In genomic region chr2:173413906-173414656, GRCm38 (mm10) we compare ENCODE assay signal across 8 mouse cellular contexts.
DNase-seq lines count a peak whose midpoint lies in the region; ATAC-seq lines count a peak whose summit lies in the region.

No protein-coding gene starts in this region.

- H3K9ac ChIP-seq in forebrain, embryonic 12.5 days = no peak overlapping the region
- H3K9ac ChIP-seq in neural tube, embryonic 13.5 days = peak overlapping the region; percentile 6; the same call in 1 of the 2 replicates

- 0 out of 2 replicates have a peak overlapping the region, but pooled peaks have one; percentile 38 for H3K27ac ChIP-seq in forebrain, embryonic 12.5 days
- H3K27ac ChIP-seq in neural tube, embryonic 13.5 days (replicated peaks) = peak overlapping the region; percentile 61

- no peaks in the 10 kb centered on the region for H3K36me3 ChIP-seq in forebrain, embryonic 12.5 days (replicated peaks)
- H3K36me3 ChIP-seq in neural tube, embryonic 13.5 days = no peaks in the 10 kb centered on the region

- H3K9me3 ChIP-seq in forebrain, embryonic 12.5 days = no peaks in the 10 kb centered on the region
- H3K9me3 ChIP-seq in neural tube, embryonic 13.5 days = no peaks in the 10 kb centered on the region

- 0 out of 2 replicates have a peak, but pooled peaks cover 8% of the 10 kb centered on the region for H3K27me3 ChIP-seq in forebrain, embryonic 12.5 days
- H3K27me3 ChIP-seq in neural tube, embryonic 13.5 days = no peaks in the 10 kb centered on the region

- DNase-seq in urinary bladder, postnatal 14 days (ENCODE audit: low spot score) = peak; percentile 28
- DNase-seq in urinary bladder, postnatal 10 days (ENCODE audit: low spot score) = no peak
- peak; percentile 31 for DNase-seq in heart, postnatal 25 days (ENCODE audit: low spot score)
- peak; percentile 79 for DNase-seq in layer of hippocampus, postnatal 10 days (ENCODE audit: low spot score in 2 of 2)

- H3K4me2 ChIP-seq in forebrain, embryonic 12.5 days = no peak overlapping the region
- no peak overlapping the region for H3K4me2 ChIP-seq in neural tube, embryonic 13.5 days

- intact Hi-C loops in heart, postnatal 25 days (cut with DNase I) = no loop called here

- 76% methylated on average over 18 of the region's 18 CpGs for WGBS in forebrain, embryonic 12.5 days
- WGBS in neural tube, embryonic 13.5 days = 41% methylated on average over 18 of the region's 18 CpGs

- peaks cover 21% of the 10 kb centered on the region for H3K4me1 ChIP-seq in forebrain, embryonic 12.5 days
- peaks cover 31% of the 10 kb centered on the region for H3K4me1 ChIP-seq in neural tube, embryonic 13.5 days (replicated peaks)

- no peak; the same call in 1 of the 2 replicates for ATAC-seq in forebrain, embryonic 12.5 days (ENCODE audit: low FRiP score)
- peak; percentile 86 for ATAC-seq in neural tube, embryonic 13.5 days (ENCODE audit: low read depth)
- ATAC-seq in erythroblast, adult 5-6 weeks (replicated peaks; ENCODE audit: low FRiP score, poor library complexity, severe bottlenecking) = no peak
- no peak for ATAC-seq in megakaryocyte progenitor cell, adult 5-6 weeks (replicated peaks; ENCODE audit: poor library complexity)

- no peak overlapping the region for H3K4me3 ChIP-seq in forebrain, embryonic 12.5 days (replicated peaks)
- H3K4me3 ChIP-seq in neural tube, embryonic 13.5 days = no peak overlapping the region
